Mouse (Mus musculus): Measurements from ENCODE around the gene Ranbp10. TPM values are rescaled to one million over a fixed set of nuclear protein-coding genes. Genes with fewer than 3 reads are reported as not detected.

Gene Ranbp10
- total and polyA plus RNA-seq, 2 experiments = 19.7 to 37.1 TPM

DNA sequence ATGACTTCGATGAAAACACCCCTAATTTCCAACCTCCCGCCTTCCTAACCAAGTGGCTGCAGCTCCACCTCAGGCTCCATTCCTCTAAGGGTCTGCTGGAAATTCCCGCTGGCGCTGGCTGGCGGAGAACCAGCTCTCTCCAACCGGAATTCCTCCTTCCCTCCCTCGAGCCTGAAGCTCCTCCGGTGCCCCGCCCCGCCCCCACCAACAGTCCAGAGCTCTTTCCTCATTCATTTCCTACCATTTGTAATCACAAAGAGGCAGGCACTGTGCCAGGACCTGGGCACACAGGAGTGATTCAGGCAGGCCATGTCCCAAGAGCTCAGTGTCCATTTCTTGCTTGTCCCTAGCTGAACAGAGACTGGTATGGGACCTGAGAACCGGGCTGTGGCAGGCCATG lies 76.5 kb downstream of the Ranbp10 start:
- H3K79me2 ChIP-seq (ENCODE audit: control insufficient read depth, insufficient read depth, low read length) = peaks cover 11% of the 10 kb centered on the region; the same call in 1 of the 2 replicates
- no peak overlapping the region for H3K4me3 ChIP-seq (ENCODE audit: insufficient read depth, low read depth, low read length)
- H3K4me1 ChIP-seq (ENCODE audit: control insufficient read depth, insufficient read depth, low read length) = peaks cover 28% of the 10 kb centered on the region
- H3K9ac ChIP-seq (ENCODE audit: low read depth, low read length) = no peak overlapping the region
- H3K36me3 ChIP-seq (ENCODE audit: control insufficient read depth, insufficient read depth, low read length) = no peaks in the 10 kb centered on the region
- TF ChIP-seq CTCF (IDR thresholded peaks at IDR 0.05; ENCODE audit: low read depth, low read length) = no peak
- no peak for TF ChIP-seq POLR2A (IDR thresholded peaks at IDR 0.05; ENCODE audit: extremely low read depth, insufficient read depth, low read length)
- DNase-seq (ENCODE audit: extremely low read depth, low read depth, low spot score) = peak; percentile 91
- WGBS = 12% methylated on average over 11 of the region's 11 CpGs
- no peaks in the 10 kb centered on the region for H3K27me3 ChIP-seq (ENCODE audit: control insufficient read depth, insufficient read depth, low read length)
- H3K27ac ChIP-seq (replicated peaks; ENCODE audit: insufficient read depth, low read depth, low read length) = 0 out of 2 replicates have a peak overlapping the region, but pooled peaks have one; percentile 39

DNA sequence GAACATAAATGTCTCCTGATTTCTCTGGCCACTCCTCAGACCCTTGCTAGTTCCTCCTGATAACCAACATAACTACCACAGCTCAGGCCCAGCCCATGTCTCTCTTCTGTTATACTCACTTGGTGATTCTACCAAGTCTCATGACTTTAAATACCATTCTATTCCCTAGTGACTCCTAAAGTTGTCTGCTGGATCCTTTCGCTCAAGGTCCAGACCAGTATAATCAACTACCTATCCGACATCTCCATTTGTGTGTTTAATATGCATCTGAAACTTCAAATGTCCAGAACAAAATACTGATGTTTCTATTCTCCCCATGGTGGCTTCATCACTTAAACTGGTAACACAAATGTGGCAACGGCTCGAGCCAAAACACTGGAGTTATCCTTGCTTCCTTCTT lies 83.8 kb downstream of the Ranbp10 start:
- WGBS = 95% methylated on average over 4 of the region's 4 CpGs
- no peak for TF ChIP-seq POLR2A (IDR thresholded peaks at IDR 0.05; ENCODE audit: extremely low read depth, insufficient read depth, low read length)
- no peak for TF ChIP-seq CTCF (IDR thresholded peaks at IDR 0.05; ENCODE audit: low read depth, low read length)
- H3K36me3 ChIP-seq (ENCODE audit: control insufficient read depth, insufficient read depth, low read length) = no peaks in the 10 kb centered on the region
- no peak overlapping the region for H3K9ac ChIP-seq (ENCODE audit: low read depth, low read length)
- H3K79me2 ChIP-seq (ENCODE audit: control insufficient read depth, insufficient read depth, low read length) = peaks cover 19% of the 10 kb centered on the region
- peaks cover 12% of the 10 kb centered on the region; the same call in 1 of the 2 replicates for H3K4me1 ChIP-seq (ENCODE audit: control insufficient read depth, insufficient read depth, low read length)
- H3K27ac ChIP-seq (replicated peaks; ENCODE audit: insufficient read depth, low read depth, low read length) = no peak overlapping the region
- no peaks in the 10 kb centered on the region for H3K27me3 ChIP-seq (ENCODE audit: control insufficient read depth, insufficient read depth, low read length)
- H3K4me3 ChIP-seq (ENCODE audit: insufficient read depth, low read depth, low read length) = no peak overlapping the region
- DNase-seq (ENCODE audit: extremely low read depth, low read depth, low spot score) = no peak

DNA sequence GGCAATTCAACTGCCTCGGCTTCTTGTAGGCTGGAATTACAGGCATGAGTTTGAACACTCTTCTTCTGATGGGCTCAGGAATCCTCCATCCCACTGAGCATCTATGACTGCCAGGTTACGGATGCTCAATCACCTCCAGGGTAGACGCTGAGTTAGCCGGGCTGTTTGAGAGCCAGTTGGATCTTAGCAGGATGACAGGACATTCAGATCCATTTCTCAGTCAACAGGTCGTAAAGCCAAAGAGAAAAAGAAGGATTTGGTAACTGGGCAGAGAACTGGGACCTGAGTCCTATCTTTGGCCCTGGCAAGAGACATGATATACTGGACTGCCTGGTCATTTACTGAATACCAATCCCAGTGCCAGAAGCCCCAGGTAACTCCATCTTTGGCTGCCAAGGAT lies 87.9 kb downstream of the Ranbp10 start:
- TF ChIP-seq POLR2A (IDR thresholded peaks at IDR 0.05; ENCODE audit: extremely low read depth, insufficient read depth, low read length) = no peak
- no peak for TF ChIP-seq CTCF (IDR thresholded peaks at IDR 0.05; ENCODE audit: low read depth, low read length)
- 89% methylated on average over 5 of the region's 5 CpGs for WGBS
- Histone ChIP-seq H3K79me2 (ENCODE audit: control insufficient read depth, insufficient read depth, low read length) (peaks cover 23% of the 10 kb centered on the region), H3K4me1 (ENCODE audit: control insufficient read depth, insufficient read depth, low read length) (peaks cover 6% of the 10 kb centered on the region; the same call in 1 of the 2 replicates), H3K27me3 (ENCODE audit: control insufficient read depth, insufficient read depth, low read length) (no peaks in the 10 kb centered on the region), H3K4me3 (ENCODE audit: insufficient read depth, low read depth, low read length) (no peak overlapping the region), H3K9ac (ENCODE audit: low read depth, low read length) (no peak overlapping the region), H3K27ac (replicated peaks; ENCODE audit: insufficient read depth, low read depth, low read length) (no peak overlapping the region), H3K36me3 (ENCODE audit: control insufficient read depth, insufficient read depth, low read length) (no peaks in the 10 kb centered on the region)
- no peak for DNase-seq (ENCODE audit: extremely low read depth, low read depth, low spot score)

DNA sequence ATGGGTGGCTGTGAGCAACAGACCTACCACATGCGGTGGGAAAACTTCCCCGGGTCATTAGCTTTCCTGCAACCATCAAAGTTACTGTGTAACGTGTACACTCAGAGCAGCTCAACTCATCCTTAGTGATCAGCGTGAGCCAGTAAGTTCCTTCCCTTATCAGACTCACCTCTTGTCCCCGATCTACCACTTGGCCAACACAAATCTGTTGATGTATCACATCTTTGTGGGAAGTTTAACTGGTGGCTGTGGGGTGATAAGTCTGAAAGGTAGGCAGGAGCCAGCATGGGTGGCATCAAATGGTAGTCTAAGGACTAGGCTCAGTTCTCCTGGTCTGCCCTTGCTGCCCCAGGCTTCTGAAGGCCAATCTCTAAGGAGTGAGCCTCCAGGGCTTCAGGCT lies 95.0 kb downstream of the Ranbp10 start:
- Histone ChIP-seq H3K36me3 (ENCODE audit: control insufficient read depth, insufficient read depth, low read length) (no peaks in the 10 kb centered on the region), H3K79me2 (ENCODE audit: control insufficient read depth, insufficient read depth, low read length) (peaks cover 11% of the 10 kb centered on the region; the same call in 1 of the 2 replicates), H3K27ac (replicated peaks; ENCODE audit: insufficient read depth, low read depth, low read length) (no peak overlapping the region), H3K9ac (ENCODE audit: low read depth, low read length) (no peak overlapping the region), H3K4me3 (ENCODE audit: insufficient read depth, low read depth, low read length) (no peak overlapping the region), H3K27me3 (ENCODE audit: control insufficient read depth, insufficient read depth, low read length) (no peaks in the 10 kb centered on the region), H3K4me1 (ENCODE audit: control insufficient read depth, insufficient read depth, low read length) (no peaks in the 10 kb centered on the region)
- DNase-seq (ENCODE audit: extremely low read depth, low read depth, low spot score) = no peak
- TF ChIP-seq CTCF (IDR thresholded peaks at IDR 0.05; ENCODE audit: low read depth, low read length) (no peak), POLR2A (IDR thresholded peaks at IDR 0.05; ENCODE audit: extremely low read depth, insufficient read depth, low read length) (no peak)
- 96% methylated on average over 5 of the region's 5 CpGs for WGBS

DNA sequence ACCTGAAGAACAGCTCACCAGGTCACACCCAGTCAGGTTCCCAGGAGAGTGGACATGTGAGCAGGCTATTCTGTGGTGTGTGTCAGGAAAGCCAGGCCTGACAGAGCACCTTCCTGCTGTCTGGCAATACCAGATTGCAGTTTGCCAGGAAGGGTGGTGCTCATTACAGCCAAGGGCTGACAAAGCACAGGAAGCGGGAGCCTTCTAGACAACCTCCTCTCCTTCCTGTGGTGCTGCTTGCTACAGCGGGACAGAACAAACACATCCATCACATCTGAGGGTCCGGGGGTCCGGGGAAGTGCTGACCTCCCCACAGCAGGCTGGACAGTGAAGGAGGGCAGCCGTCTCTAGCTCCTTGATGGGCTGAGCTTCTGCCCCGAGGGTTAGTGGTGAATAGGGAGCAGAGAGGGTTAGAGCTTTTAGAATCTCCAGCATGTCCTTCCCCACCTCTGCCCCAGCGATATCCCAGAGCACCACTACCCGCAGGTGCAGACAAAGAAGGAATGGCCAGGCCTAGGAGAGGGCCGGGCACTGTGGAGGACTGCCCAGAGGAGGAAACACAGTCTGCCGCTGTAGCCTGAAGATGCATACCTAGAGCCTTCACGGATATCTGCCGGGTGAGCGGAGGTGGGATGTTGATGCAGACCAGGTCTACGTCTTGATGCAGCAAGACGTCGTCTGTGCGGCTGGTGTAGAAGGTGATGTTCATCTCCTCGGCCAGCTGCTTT lies 99.6 kb downstream of the Ranbp10 start:
- Histone ChIP-seq H3K79me2 (ENCODE audit: control insufficient read depth, insufficient read depth, low read length) (no peaks in the 10 kb centered on the region), H3K4me3 (ENCODE audit: insufficient read depth, low read depth, low read length) (peak overlapping the region; percentile 6), H3K9ac (ENCODE audit: low read depth, low read length) (peak overlapping the region; percentile 18; the same call in 1 of the 2 replicates), H3K27me3 (ENCODE audit: control insufficient read depth, insufficient read depth, low read length) (no peaks in the 10 kb centered on the region), H3K4me1 (ENCODE audit: control insufficient read depth, insufficient read depth, low read length) (no peaks in the 10 kb centered on the region), H3K36me3 (ENCODE audit: control insufficient read depth, insufficient read depth, low read length) (no peaks in the 10 kb centered on the region; the same call in 1 of the 2 replicates), H3K27ac (replicated peaks; ENCODE audit: insufficient read depth, low read depth, low read length) (peak overlapping the region; percentile 50)
- no peak for TF ChIP-seq CTCF (IDR thresholded peaks at IDR 0.05; ENCODE audit: low read depth, low read length)
- no peak for TF ChIP-seq POLR2A (IDR thresholded peaks at IDR 0.05; ENCODE audit: extremely low read depth, insufficient read depth, low read length)
- no peak for DNase-seq (ENCODE audit: extremely low read depth, low read depth, low spot score)
- 78% methylated on average over 18 of the region's 18 CpGs for WGBS

DNA sequence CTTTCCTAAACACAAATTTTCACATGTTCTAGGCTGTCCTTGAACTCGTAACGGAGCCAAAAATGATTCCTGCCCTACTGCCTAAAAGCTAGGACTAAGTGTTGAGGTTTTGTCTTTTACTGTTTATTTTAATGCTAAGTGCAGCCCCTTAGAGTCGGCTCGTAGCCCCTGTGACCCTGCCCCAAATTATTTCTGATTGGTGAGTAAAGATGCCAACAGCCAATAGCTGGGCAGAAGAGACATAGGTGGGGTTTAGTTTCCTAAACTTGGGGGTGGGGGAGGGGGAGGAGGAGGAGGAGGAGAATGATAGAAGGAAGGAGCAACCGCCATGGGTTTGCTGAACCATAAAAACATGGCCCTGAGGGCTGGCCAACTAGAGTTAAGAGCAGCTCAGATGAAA lies 101.4 kb downstream of the Ranbp10 start:
- H3K27ac ChIP-seq (replicated peaks; ENCODE audit: insufficient read depth, low read depth, low read length) = no peak overlapping the region
- no peak for TF ChIP-seq POLR2A (IDR thresholded peaks at IDR 0.05; ENCODE audit: extremely low read depth, insufficient read depth, low read length)
- TF ChIP-seq CTCF (IDR thresholded peaks at IDR 0.05; ENCODE audit: low read depth, low read length) = no peak
- H3K27me3 ChIP-seq (ENCODE audit: control insufficient read depth, insufficient read depth, low read length) = no peaks in the 10 kb centered on the region
- no peaks in the 10 kb centered on the region for H3K4me1 ChIP-seq (ENCODE audit: control insufficient read depth, insufficient read depth, low read length)
- no peaks in the 10 kb centered on the region; the same call in 1 of the 2 replicates for H3K36me3 ChIP-seq (ENCODE audit: control insufficient read depth, insufficient read depth, low read length)
- H3K9ac ChIP-seq (ENCODE audit: low read depth, low read length) = no peak overlapping the region
- no peak for DNase-seq (ENCODE audit: extremely low read depth, low read depth, low spot score)
- H3K4me3 ChIP-seq (ENCODE audit: insufficient read depth, low read depth, low read length) = no peak overlapping the region
- 94% methylated on average over 5 of the region's 5 CpGs for WGBS
- H3K79me2 ChIP-seq (ENCODE audit: control insufficient read depth, insufficient read depth, low read length) = no peaks in the 10 kb centered on the region
